Mouse (Mus musculus) skeletal muscle tissue, postnatal 0 days (tissue): ENCODE data around the gene Prl7d1. TPM values are rescaled to one million over a fixed set of nuclear protein-coding genes. Genes with fewer than 3 reads are reported as not detected.

Source experiments
- polyA plus RNA-seq: library from polyadenylated mRNA; unstranded; fragments of >200 nt; fragmentation: Nextera tagmentation; extraction: Ambion mirVana; gene quantifications from 2 replicates; pipeline ENCODE4 v1.2.1, GENCODE M21; 2015

Gene Prl7d1
- not detected in 2 replicates for polyA plus RNA-seq

GRCm38 (mm10) chr13:27716636-27717035 is at the start of gene Prl7d1:
Gene Prl7d1 (minus strand): TSS chr13:27716736.

GRCm38 (mm10) chr13:27667936-27668335 is 48.6 kb downstream of the Prl7d1 start, which contains the start of gene Prl7a2:
Gene Prl7a2 (minus strand): TSS chr13:27668036.

Other genes with a start within 250 kb of the Prl7d1 start
- gene Prl8a8, start 203.5 kb downstream of the Prl7d1 start, polyA plus RNA-seq: not detected in 2 replicates
- gene Prl8a9, start 152.1 kb downstream of the Prl7d1 start, polyA plus RNA-seq: not detected in 2 replicates
- not detected in 2 replicates for gene Prl8a1, start 134.6 kb downstream of the Prl7d1 start, polyA plus RNA-seq
- not detected in 2 replicates for gene Prl7b1, start 106.2 kb downstream of the Prl7d1 start, polyA plus RNA-seq
- not detected in 2 replicates for gene Prl7a1, start 74.2 kb downstream of the Prl7d1 start, polyA plus RNA-seq
- not detected in 2 replicates for gene Prl7a2, start 48.7 kb downstream of the Prl7d1 start, polyA plus RNA-seq
- not detected in 2 replicates for gene Prl7c1, start 64.1 kb upstream of the Prl7d1 start, polyA plus RNA-seq
- gene Prl2a1, start 84.9 kb upstream of the Prl7d1 start, polyA plus RNA-seq: not detected in 2 replicates
- gene Prl2c1, start 132.6 kb upstream of the Prl7d1 start, polyA plus RNA-seq: not detected in 2 replicates